ENCODE assay signal across 8 mouse cellular contexts in the genomic region with DNA sequence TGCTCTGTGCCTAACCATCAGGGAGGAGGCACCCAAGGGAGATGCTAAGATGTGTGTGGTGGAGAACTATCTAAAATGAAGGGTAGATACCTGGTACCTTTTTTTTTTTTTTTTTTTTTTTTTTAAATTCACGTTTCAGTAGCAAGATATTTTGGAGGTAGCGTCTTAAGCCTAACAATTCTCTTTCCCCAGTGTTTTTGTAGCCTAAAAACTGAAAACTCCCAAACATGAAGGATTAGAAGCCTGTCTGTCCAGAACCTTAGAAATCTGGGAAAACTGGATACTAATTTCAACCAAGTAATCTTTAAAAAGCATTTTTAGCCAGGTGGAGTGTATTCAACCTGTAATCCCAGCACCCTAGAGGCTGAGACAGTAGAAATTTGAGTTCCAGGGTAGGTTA. TPM values are rescaled to one million over a fixed set of nuclear protein-coding genes. Genes with fewer than 3 reads are reported as not detected.
A peak's percentile ranks its signal among the peaks of the same experiment; 100 is the strongest.
DNase-seq lines count a peak whose midpoint lies in the region; ATAC-seq lines count a peak whose summit lies in the region.

No protein-coding gene starts in this region.

- 52% methylated on average over 2 of the region's 2 CpGs for WGBS in kidney, embryonic 14.5 days
- 55% methylated on average over 2 of the region's 2 CpGs for whole genome bisulfite sequencing in hindbrain, embryonic 15.5 days
- WGBS in midbrain, embryonic 14.5 days: 47% methylated on average over 2 of the region's 2 CpGs

- H3K4me2 ChIP-seq in kidney, embryonic 14.5 days (replicated peaks; ENCODE audit: low read depth, low read length): peak overlapping the region; percentile 93
- peak overlapping the region; percentile 83 for H3K4me2 ChIP-seq in hindbrain, embryonic 15.5 days
- peak overlapping the region; percentile 94 for H3K4me2 ChIP-seq in midbrain, embryonic 14.5 days (ENCODE audit: low read length)

- no peaks in the 10 kb centered on the region for H3K9me3 ChIP-seq in kidney, embryonic 14.5 days (ENCODE audit: control insufficient read depth, low read length)
- no peaks in the 10 kb centered on the region for H3K9me3 ChIP-seq in hindbrain, embryonic 15.5 days
- H3K9me3 ChIP-seq in midbrain, embryonic 14.5 days (ENCODE audit: control insufficient read depth, low read length): no peaks in the 10 kb centered on the region

- H3K9ac ChIP-seq in kidney, embryonic 14.5 days (ENCODE audit: low read depth, low read length): peak overlapping the region; percentile 93
- peak overlapping the region; percentile 99 for H3K9ac ChIP-seq in hindbrain, embryonic 15.5 days
- H3K9ac ChIP-seq in midbrain, embryonic 14.5 days (replicated peaks; ENCODE audit: low read length): peak overlapping the region; percentile 94

- H3K36me3 ChIP-seq in kidney, embryonic 14.5 days (ENCODE audit: control insufficient read depth, insufficient read depth, low read length): peaks cover 33% of the 10 kb centered on the region
- H3K36me3 ChIP-seq in hindbrain, embryonic 15.5 days: peaks cover 16% of the 10 kb centered on the region
- H3K36me3 ChIP-seq in midbrain, embryonic 14.5 days (ENCODE audit: control insufficient read depth, insufficient read depth, low read length): peaks cover 36% of the 10 kb centered on the region

- no peak overlapping the region for H3K27ac ChIP-seq in kidney, embryonic 14.5 days (ENCODE audit: low read depth, low read length)
- H3K27ac ChIP-seq in brown adipose tissue, adult 24 weeks (replicated peaks; ENCODE audit: low read depth, low read length): no peak overlapping the region
- peak overlapping the region; percentile 97; the same call in 1 of the 2 replicates for H3K27ac ChIP-seq in hindbrain, embryonic 15.5 days (replicated peaks)
- H3K27ac ChIP-seq in midbrain, embryonic 14.5 days (replicated peaks; ENCODE audit: low read depth, low read length): no peak overlapping the region

- H3K4me3 ChIP-seq in kidney, embryonic 14.5 days (ENCODE audit: low read length): peak overlapping the region; percentile 84
- H3K4me3 ChIP-seq in brown adipose tissue, adult 24 weeks (ENCODE audit: insufficient read depth, low read depth, low read length): peak overlapping the region; percentile 90
- H3K4me3 ChIP-seq in hindbrain, embryonic 15.5 days: peak overlapping the region; percentile 100
- H3K4me3 ChIP-seq in midbrain, embryonic 14.5 days (replicated peaks; ENCODE audit: low read depth, low read length): peak overlapping the region; percentile 95

- H3K27me3 ChIP-seq in kidney, embryonic 14.5 days (ENCODE audit: control insufficient read depth, insufficient read depth, low read length): no peaks in the 10 kb centered on the region
- no peaks in the 10 kb centered on the region for H3K27me3 ChIP-seq in hindbrain, embryonic 15.5 days
- no peaks in the 10 kb centered on the region for H3K27me3 ChIP-seq in midbrain, embryonic 14.5 days (ENCODE audit: control insufficient read depth, insufficient read depth, low read length)

- DNase-seq in kidney, postnatal 10 days: no peak
- no peak for DNase-seq in midbrain, embryonic 14.5 days
- DNase-seq in adrenal gland, adult 18-20 months (ENCODE audit: low spot score in 2 of 2): no peak
- DNase-seq in urinary bladder, postnatal 14 days (ENCODE audit: low spot score): no peak
- DNase-seq in thymus, postnatal 10 days (ENCODE audit: low spot score in 2 of 2): no peak

- H3K4me1 ChIP-seq in kidney, embryonic 14.5 days (ENCODE audit: control insufficient read depth, insufficient read depth, low read length): peaks cover 20% of the 10 kb centered on the region
- H3K4me1 ChIP-seq in brown adipose tissue, adult 24 weeks (ENCODE audit: control insufficient read depth, insufficient read depth, insufficient read length, low read length): no peaks in the 10 kb centered on the region; the same call in 1 of the 2 replicates
- peaks cover 31% of the 10 kb centered on the region for H3K4me1 ChIP-seq in hindbrain, embryonic 15.5 days (replicated peaks)
- H3K4me1 ChIP-seq in midbrain, embryonic 14.5 days (ENCODE audit: control insufficient read depth, insufficient read depth, low read length): peaks cover 26% of the 10 kb centered on the region

- no peak for ATAC-seq in kidney, embryonic 14.5 days (ENCODE audit: low FRiP score, low TSS enrichment)
- ATAC-seq in hindbrain, embryonic 15.5 days (ENCODE audit: low FRiP score, low read depth): no peak
- no peak for ATAC-seq in midbrain, embryonic 14.5 days (ENCODE audit: low FRiP score, low TSS enrichment)

RNA-seq across cellular contexts. Expression of gene Foxk2, which starts 1.3 kb away (rescaled TPM):
- 10.5 and 10.8 TPM in 2 replicates for polyA plus RNA-seq in kidney, embryonic 14.5 days (2014; fragmentation: Nextera tagmentation; extraction: Ambion mirVana)
- polyA plus RNA-seq in brown adipose tissue, adult 24 weeks (2012; ENCODE audit: insufficient read depth, insufficient read length, missing spikeins): 19.8 and 22.6 TPM in 2 replicates
- 15.7 TPM in 2 replicates for polyA plus RNA-seq in hindbrain, embryonic 15.5 days (2015; fragmentation: Nextera tagmentation; extraction: Ambion mirVana)
- 16.6 and 20.3 TPM in 2 replicates for polyA plus RNA-seq in midbrain, embryonic 14.5 days (2014; fragmentation: Nextera tagmentation; extraction: Ambion mirVana)
- total RNA-seq in adrenal gland, adult 18-20 months (2021): 10 to 100 TPM; 41.6 to 45.5 TPM

RNA-seq across cellular contexts. Expression of gene Narf, which starts 24.0 kb away (rescaled TPM):
- polyA plus RNA-seq in kidney, embryonic 14.5 days (2014; fragmentation: Nextera tagmentation; extraction: Ambion mirVana): 27.5 and 53.1 TPM in 2 replicates
- 10.4 and 12.6 TPM in 2 replicates for polyA plus RNA-seq in brown adipose tissue, adult 24 weeks (2012; ENCODE audit: insufficient read depth, insufficient read length, missing spikeins)
- 81.6 and 86.8 TPM in 2 replicates for polyA plus RNA-seq in hindbrain, embryonic 15.5 days (2015; fragmentation: Nextera tagmentation; extraction: Ambion mirVana)
- 65.7 and 103 TPM in 2 replicates for polyA plus RNA-seq in midbrain, embryonic 14.5 days (2014; fragmentation: Nextera tagmentation; extraction: Ambion mirVana)
- total RNA-seq in adrenal gland, adult 18-20 months (2021): 10 to 100 TPM; 14.4 to 15.2 TPM

RNA-seq across cellular contexts. Expression of gene Cybc1, which starts 32.0 kb away (rescaled TPM):
- 24.5 and 33.0 TPM in 2 replicates for polyA plus RNA-seq in kidney, embryonic 14.5 days (2014; fragmentation: Nextera tagmentation; extraction: Ambion mirVana)
- polyA plus RNA-seq in brown adipose tissue, adult 24 weeks (2012; ENCODE audit: insufficient read depth, insufficient read length, missing spikeins): 5.0 and 8.2 TPM in 2 replicates
- polyA plus RNA-seq in hindbrain, embryonic 15.5 days (2015; fragmentation: Nextera tagmentation; extraction: Ambion mirVana): 36.9 and 37.4 TPM in 2 replicates
- 37.3 and 46.1 TPM in 2 replicates for polyA plus RNA-seq in midbrain, embryonic 14.5 days (2014; fragmentation: Nextera tagmentation; extraction: Ambion mirVana)
- 10 to 100 TPM; 21.7 to 25.2 TPM for total RNA-seq in adrenal gland, adult 18-20 months (2021)

RNA-seq across cellular contexts. Expression of gene Ogfod3, which starts 56.6 kb away (rescaled TPM):
- polyA plus RNA-seq in kidney, embryonic 14.5 days (2014; fragmentation: Nextera tagmentation; extraction: Ambion mirVana): 28.5 and 31.3 TPM in 2 replicates
- polyA plus RNA-seq in brown adipose tissue, adult 24 weeks (2012; ENCODE audit: insufficient read depth, insufficient read length, missing spikeins): 15.7 and 18.7 TPM in 2 replicates
- 28.3 and 29.9 TPM in 2 replicates for polyA plus RNA-seq in hindbrain, embryonic 15.5 days (2015; fragmentation: Nextera tagmentation; extraction: Ambion mirVana)
- 24.7 and 27.1 TPM in 2 replicates for polyA plus RNA-seq in midbrain, embryonic 14.5 days (2014; fragmentation: Nextera tagmentation; extraction: Ambion mirVana)
- total RNA-seq in adrenal gland, adult 18-20 months (2021): 10 to 100 TPM; 24.1 to 27.0 TPM

RNA-seq across cellular contexts. Expression of gene Hexdc, which starts 56.8 kb away (rescaled TPM):
- 10.1 and 10.3 TPM in 2 replicates for polyA plus RNA-seq in kidney, embryonic 14.5 days (2014; fragmentation: Nextera tagmentation; extraction: Ambion mirVana)
- 2.1 and 3.3 TPM in 2 replicates for polyA plus RNA-seq in brown adipose tissue, adult 24 weeks (2012; ENCODE audit: insufficient read depth, insufficient read length, missing spikeins)
- polyA plus RNA-seq in hindbrain, embryonic 15.5 days (2015; fragmentation: Nextera tagmentation; extraction: Ambion mirVana): 31.6 and 32.5 TPM in 2 replicates
- 24.5 and 31.5 TPM in 2 replicates for polyA plus RNA-seq in midbrain, embryonic 14.5 days (2014; fragmentation: Nextera tagmentation; extraction: Ambion mirVana)
- total RNA-seq in adrenal gland, adult 18-20 months (2021): 10 to 100 TPM in 1 of 2 experiments, 1 to 10 TPM in 1; 9.0 to 10.1 TPM
